Mouse (Mus musculus) lung, postnatal 0 days (tissue): ENCODE results near the gene Tcf20. TPM values are rescaled to one million over a fixed set of nuclear protein-coding genes. Genes with fewer than 3 reads are reported as not detected.
A peak's percentile ranks its signal among the peaks of the same experiment; 100 is the strongest.

Source experiments
- ATAC-seq: fragments of 200-750 bp; cut with Nextera tagmentation; 2 replicates; pipeline ENCODE4 v1.8.0; 2017; ENCODE audit warnings: moderate library complexity
- DNase-seq: peaks from one replicate; pipeline ENCODE4 v3.0.0-alpha.2; 2016; ENCODE audit warnings: low spot score
- H3K27ac ChIP-seq: fragments of 300-500 bp; sonication (generic); 2 replicates; pipeline ENCODE4 v1.5.1; 2014; ENCODE audit warnings: antibody characterized with exemption, mild to moderate bottlenecking, low read length, mixed read lengths
- H3K27me3 ChIP-seq: fragments of 300-500 bp; sonication (generic); replicated peaks from 2 replicates; pipeline ENCODE4 v1.6.1; 2014; ENCODE audit warnings: low read length, mixed read lengths; ENCODE audit not compliant: insufficient read depth
- H3K36me3 ChIP-seq: fragments of 300-500 bp; sonication (generic); 2 replicates; pipeline ENCODE4 v1.6.1; 2014; ENCODE audit warnings: low read length, mixed read lengths; ENCODE audit not compliant: insufficient read depth
- H3K4me1 ChIP-seq: fragments of 300-500 bp; sonication (generic); 2 replicates; pipeline ENCODE4 v1.6.1; 2014; ENCODE audit warnings: antibody characterized with exemption, low read depth, low read length, mixed read lengths; ENCODE audit not compliant: insufficient read depth
- H3K4me2 ChIP-seq: fragments of 300-500 bp; sonication (generic); replicated peaks from 2 replicates; pipeline ENCODE4 v1.6.1; 2014; ENCODE audit warnings: low read depth, mild to moderate bottlenecking, low read length, moderate library complexity, mixed read lengths
- H3K4me3 ChIP-seq: fragments of 300-500 bp; sonication (generic); 2 replicates; pipeline ENCODE4 v1.5.1; 2014; ENCODE audit warnings: low read depth, low read length
- H3K9ac ChIP-seq: fragments of 300-500 bp; sonication (generic); replicated peaks from 2 replicates; pipeline ENCODE4 v1.6.1; 2014; ENCODE audit warnings: low read depth, mild to moderate bottlenecking
- H3K9me3 ChIP-seq: fragments of 300-500 bp; sonication (generic); 2 replicates; pipeline ENCODE4 v1.6.1; 2016; ENCODE audit warnings: low read length, mixed read lengths
- CTCF ChIP-seq: IDR thresholded peaks from 2 replicates; pipeline ENCODE4 v1.5.1; 2016; ENCODE audit warnings: antibody characterized with exemption, mild to moderate bottlenecking
- EP300 ChIP-seq: IDR thresholded peaks from 2 replicates; pipeline ENCODE4 v1.6.1; 2016; ENCODE audit warnings: antibody characterized with exemption, mild to moderate bottlenecking, control low read depth
- WGBS: fragments of 180-500 bp; shearing (Covaris S2); extraction: QIAGEN DNeasy Blood & Tissue Kit; methylation state at CpG from one replicate; pipeline ENCODE4 v1.1.7; 2014; 5-methylcytosine and 5-hydroxymethylcytosine counted together
- polyA plus RNA-seq: library from polyadenylated mRNA; unstranded; fragments of >200 nt; fragmentation: Nextera tagmentation; extraction: Ambion mirVana; gene quantifications from 2 replicates; pipeline ENCODE4 v1.2.1, GENCODE M21; 2015

The Tcf20 gene
- polyA plus RNA-seq, 1 experiment from 2014 or later: 6.1 TPM

DNA sequence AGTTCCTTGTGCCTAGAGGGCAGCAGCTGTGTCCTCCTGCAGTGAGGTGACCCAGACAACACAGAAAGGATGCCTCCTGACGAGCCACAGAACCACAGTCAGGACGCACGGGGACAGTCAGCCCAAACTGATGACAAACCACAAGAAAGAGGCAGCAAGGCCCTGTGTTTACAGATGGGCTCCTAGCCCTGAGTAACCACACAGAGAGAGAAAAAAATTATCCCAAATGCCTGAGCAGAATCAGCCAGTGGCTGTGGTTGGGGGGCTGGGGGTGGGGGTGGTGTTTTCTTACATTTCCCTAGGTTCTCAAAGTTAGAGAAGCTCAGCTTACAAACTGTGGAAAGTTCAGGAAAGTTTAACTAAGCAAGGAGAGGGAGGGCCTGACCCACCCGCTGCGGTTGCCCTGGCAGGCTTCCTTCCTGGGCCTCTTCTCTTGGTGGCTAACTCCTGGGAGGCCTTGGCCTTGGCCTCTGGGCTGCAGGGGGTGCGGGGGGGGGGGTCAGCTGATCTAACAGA, 18.4 kb downstream of the Tcf20 start:
- 33% methylated on average over 6 of the region's 6 CpGs for WGBS
- Histone ChIP-seq H3K27ac (no peak overlapping the region), H3K27me3 (peaks cover 2% of the 10 kb centered on the region; the same call in 1 of the 2 replicates), H3K4me2 (no peak overlapping the region), H3K4me1 (no peaks in the 10 kb centered on the region), H3K9me3 (no peaks in the 10 kb centered on the region), H3K4me3 (no peak overlapping the region), H3K36me3 (no peaks in the 10 kb centered on the region), H3K9ac (no peak overlapping the region)
- no peak for DNase-seq
- ATAC-seq: no peak; the same call in 1 of the 2 replicates
- TF ChIP-seq CTCF (no peak), EP300 (no peak)

- no peak for ATAC-seq
- no peak for TF ChIP-seq EP300
- no peak for TF ChIP-seq CTCF
- peaks cover 6% of the 10 kb centered on the region; the same call in 1 of the 2 replicates for H3K27me3 ChIP-seq
- H3K9ac ChIP-seq: no peak overlapping the region
- H3K4me1 ChIP-seq: no peaks in the 10 kb centered on the region
- peak overlapping the region; percentile 28; the same call in 1 of the 2 replicates for H3K4me2 ChIP-seq
- H3K27ac ChIP-seq: no peak overlapping the region
- no peak for DNase-seq
- H3K36me3 ChIP-seq: no peaks in the 10 kb centered on the region
- WGBS: 14% methylated on average over 22 of the region's 22 CpGs
- H3K4me3 ChIP-seq: no peak overlapping the region
- no peaks in the 10 kb centered on the region for H3K9me3 ChIP-seq
These were observed 19.2 kb downstream of the Tcf20 start for GRCm38 (mm10) chr15:82968449-82968848.

GRCm38 (mm10) chr15:82967947-82968346, 19.7 kb downstream of the Tcf20 start:
- no peak for DNase-seq
- no peak overlapping the region for H3K4me3 ChIP-seq
- 41% methylated on average over 6 of the region's 6 CpGs for WGBS
- H3K27ac ChIP-seq: no peak overlapping the region
- no peaks in the 10 kb centered on the region for H3K9me3 ChIP-seq
- H3K9ac ChIP-seq: no peak overlapping the region
- no peak overlapping the region for H3K4me2 ChIP-seq
- TF ChIP-seq EP300 (no peak), CTCF (no peak)
- no peak for ATAC-seq
- no peaks in the 10 kb centered on the region for H3K4me1 ChIP-seq
- peaks cover 8% of the 10 kb centered on the region; the same call in 1 of the 2 replicates for H3K27me3 ChIP-seq
- no peaks in the 10 kb centered on the region for H3K36me3 ChIP-seq

- no peak overlapping the region for H3K4me3 ChIP-seq
- WGBS: 79% methylated on average over 14 of the region's 14 CpGs
- peaks cover 19% of the 10 kb centered on the region for H3K27me3 ChIP-seq
- no peak overlapping the region for H3K9ac ChIP-seq
- no peaks in the 10 kb centered on the region for H3K9me3 ChIP-seq
- DNase-seq (no peak), ATAC-seq (no peak)
- H3K4me2 ChIP-seq: no peak overlapping the region
- H3K27ac ChIP-seq: no peak overlapping the region
- 0 out of 2 replicates have a peak, but pooled peaks cover 5% of the 10 kb centered on the region for H3K4me1 ChIP-seq
- TF ChIP-seq EP300: no peak
- TF ChIP-seq CTCF: no peak
- H3K36me3 ChIP-seq: no peaks in the 10 kb centered on the region
These were observed 23.3 kb downstream of the Tcf20 start for GRCm38 (mm10) chr15:82964266-82964825.

DNA sequence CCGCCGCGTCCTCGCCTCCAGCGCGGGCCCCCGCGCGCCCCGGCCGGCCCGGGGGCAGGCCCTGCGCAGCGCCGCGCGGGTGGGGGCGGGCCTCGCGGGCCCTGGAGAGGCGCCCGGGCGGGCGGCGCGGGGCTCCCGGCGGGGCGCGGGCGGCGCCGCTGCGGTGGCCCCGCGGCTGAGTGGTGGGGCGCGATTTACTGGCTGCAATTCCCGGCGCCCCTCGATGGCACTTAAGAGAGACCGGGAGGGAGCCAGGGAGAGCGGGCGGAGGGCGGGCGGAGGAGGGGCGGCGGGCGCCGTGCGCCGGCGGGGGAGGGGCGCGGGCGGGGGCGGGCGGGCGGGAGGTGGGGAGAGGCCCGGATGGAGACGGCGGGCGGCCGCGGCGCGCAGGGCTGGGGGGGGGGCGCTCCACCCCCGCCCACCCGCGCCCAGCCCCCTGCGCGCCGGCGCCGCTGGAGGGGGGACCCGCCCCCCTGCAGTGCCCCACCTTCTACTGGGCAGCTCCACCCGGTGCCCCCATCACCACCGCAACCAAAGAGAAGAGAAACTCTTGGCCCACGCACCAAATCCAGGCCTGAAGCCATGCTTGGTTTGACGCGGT, 24.0 kb downstream of the Tcf20 start:
- ATAC-seq: peak; percentile 55; the same call in 1 of the 2 replicates
- Histone ChIP-seq H3K9ac (no peak overlapping the region), H3K27me3 (peaks cover 19% of the 10 kb centered on the region), H3K4me3 (peak overlapping the region; percentile 32), H3K4me2 (peak overlapping the region; percentile 81), H3K36me3 (no peaks in the 10 kb centered on the region), H3K9me3 (no peaks in the 10 kb centered on the region), H3K4me1 (0 out of 2 replicates have a peak, but pooled peaks cover 5% of the 10 kb centered on the region), H3K27ac (no peak overlapping the region)
- DNase-seq: no peak
- TF ChIP-seq EP300: no peak
- no peak for TF ChIP-seq CTCF
- 7% methylated on average over 7 of the region's 82 CpGs for WGBS

- no peak overlapping the region for H3K9ac ChIP-seq
- no peak for TF ChIP-seq CTCF
- no peak for TF ChIP-seq EP300
- WGBS: 3% methylated on average over 35 of the region's 39 CpGs
- peaks cover 19% of the 10 kb centered on the region for H3K27me3 ChIP-seq
- ATAC-seq (peak; percentile 7; the same call in 1 of the 2 replicates), DNase-seq (peak; percentile 27)
- H3K4me1 ChIP-seq: 0 out of 2 replicates have a peak, but pooled peaks cover 5% of the 10 kb centered on the region
- H3K36me3 ChIP-seq: no peaks in the 10 kb centered on the region
- H3K9me3 ChIP-seq: no peaks in the 10 kb centered on the region
- peak overlapping the region; percentile 81 for H3K4me2 ChIP-seq
- peak overlapping the region; percentile 37 for H3K4me3 ChIP-seq
- H3K27ac ChIP-seq: no peak overlapping the region
These were observed 24.6 kb downstream of the Tcf20 start for GRCm38 (mm10) chr15:82963090-82963489.
